Mouse (Mus musculus): ENCODE measurements around the gene Zc3hav1.

DNA sequence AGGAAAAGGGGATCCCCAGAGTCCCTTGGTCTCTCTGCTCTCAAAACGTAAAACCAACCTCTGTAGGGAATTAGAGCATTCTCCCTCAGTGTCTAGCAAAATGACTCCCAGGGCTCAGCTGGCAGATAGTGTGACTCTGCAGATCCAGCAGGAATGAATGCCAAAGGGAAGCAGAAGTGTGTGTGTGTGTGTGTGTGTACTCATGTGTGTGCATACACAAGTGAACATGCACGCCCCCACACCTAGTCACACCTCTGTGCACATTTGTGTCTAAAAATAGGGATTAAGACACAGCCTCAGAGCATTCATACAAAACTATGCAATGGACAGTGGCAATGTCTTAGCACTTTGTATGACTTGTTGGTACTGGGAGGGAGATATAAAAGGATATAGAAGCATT, 98.6 kb downstream of the Zc3hav1 start:
- TF ChIP-seq CTCF (IDR thresholded peaks at IDR 0.05; ENCODE audit: low read depth, low read length) (no peak), POLR2A (IDR thresholded peaks at IDR 0.05; ENCODE audit: borderline replicate concordance, low read depth, low read length) (no peak)

Data from bone marrow macrophage, adult 2 months (primary cell).